Mouse (Mus musculus) adrenal gland, postnatal 36 days (tissue): Measurements from ENCODE around the gene Cdc20. TPM values are rescaled to one million over a fixed set of nuclear protein-coding genes. Genes with fewer than 3 reads are reported as not detected.

Source experiments
- DNase-seq, 2 experiments: peaks; one replicate each; pipeline ENCODE4 v3.0.0; 2021; ENCODE audit warnings: mixed read lengths in 1 of 2
- long read RNA-seq, 2 experiments: library from polyadenylated mRNA; stranded (forward); transcript quantifications; one replicate each; pipeline ENCODE4 v2.0.0; 2021; ENCODE audit warnings: borderline sequencing depth in 2 of 2
- total RNA-seq, 2 experiments: library from RNA; stranded (reverse); gene quantifications; 2 replicates each; pipeline ENCODE4 v1.2.3; 2021

Gene Cdc20
- 1 to 10 TPM; 7.6 to 8.5 TPM for total RNA-seq
- long read RNA-seq, experiment 1, transcript Cdc20-201 (10 exons, 1,793 nt), result major isoform, 13 of 15 reads
- long read RNA-seq, experiment 1, partial matches to known transcripts, result 1 of 15 reads
- long read RNA-seq, experiment 1, other reads (novel, unspliced or antisense), result 1 of 15 reads
- long read RNA-seq, experiment 2, partial matches to known transcripts, result 0 of 4 reads
- long read RNA-seq, experiment 2, other reads (novel, unspliced or antisense), result 0 of 4 reads

GRCm38 (mm10) chr4:118436820-118437603 lies at the start of gene Cdc20:
Gene Cdc20, minus strand, starts transcription at chr4:118437352.
- peak; percentile 91 to 92 for DNase-seq

GRCm38 (mm10) chr4:118476773-118477530 lies 39.8 kb upstream of the Cdc20 start:
- DNase-seq, result no peak

GRCm38 (mm10) chr4:118472687-118473086 lies 35.5 kb upstream of the Cdc20 start:
- DNase-seq, result no peak

GRCm38 (mm10) chr4:118471281-118471680 lies 34.1 kb upstream of the Cdc20 start:
- DNase-seq, result no peak

GRCm38 (mm10) chr4:118465697-118466163 lies 28.6 kb upstream of the Cdc20 start:
- DNase-seq, result peak; percentile 2 to 22

- DNase-seq, result no peak
These were observed 27.8 kb upstream of the Cdc20 start for GRCm38 (mm10) chr4:118464956-118465355.

- DNase-seq, result no peak
These were observed 20.3 kb upstream of the Cdc20 start, which contains the start of gene Mpl for GRCm38 (mm10) chr4:118457345-118457975. Gene Mpl, minus strand, starts transcription at chr4:118457513.

- no peak for DNase-seq
These were observed 9.4 kb upstream of the Cdc20 start for GRCm38 (mm10) chr4:118446415-118447153.

GRCm38 (mm10) chr4:118445781-118446414 lies 8.7 kb upstream of the Cdc20 start:
- DNase-seq, result peak; percentile 41 to 64

- DNase-seq, result no peak
These were observed 7.9 kb upstream of the Cdc20 start for GRCm38 (mm10) chr4:118445088-118445487.

GRCm38 (mm10) chr4:118437829-118438253 lies 689 bp upstream of the Cdc20 start:
- peak in 1 of 2 experiments; percentile 18 for DNase-seq

- DNase-seq, result no peak
These were observed 4.8 kb downstream of the Cdc20 start for GRCm38 (mm10) chr4:118432332-118432731.

- DNase-seq, result no peak
These were observed 7.8 kb downstream of the Cdc20 start for GRCm38 (mm10) chr4:118429215-118429895.

GRCm38 (mm10) chr4:118428531-118429214 lies 8.5 kb downstream of the Cdc20 start:
- DNase-seq, result no peak

GRCm38 (mm10) chr4:118427768-118428451 lies 9.2 kb downstream of the Cdc20 start, which contains the start of gene Elovl1:
Gene Elovl1, plus strand, starts transcription at chr4:118428093.
- DNase-seq, result peak; percentile 96 to 97

- no peak for DNase-seq
These were observed 9.8 kb downstream of the Cdc20 start for GRCm38 (mm10) chr4:118427415-118427767.

GRCm38 (mm10) chr4:118425374-118425773 lies 11.8 kb downstream of the Cdc20 start:
- no peak for DNase-seq

- no peak for DNase-seq
These were observed 12.5 kb downstream of the Cdc20 start for GRCm38 (mm10) chr4:118424541-118425160.
